Mouse (Mus musculus) lung, postnatal 0 days (tissue): ENCODE data around the gene Rcor1. TPM values are rescaled to one million over a fixed set of nuclear protein-coding genes. Genes with fewer than 3 reads are reported as not detected.

Experiments used
- ATAC-seq: fragments of 200-750 bp; cut with Nextera tagmentation; 2 replicates; pipeline ENCODE4 v1.8.0; 2017; ENCODE audit warnings: moderate library complexity
- DNase-seq: peaks from one replicate; pipeline ENCODE4 v3.0.0-alpha.2; 2016; ENCODE audit warnings: low spot score
- H3K27ac ChIP-seq: fragments of 300-500 bp; sonication (generic); 2 replicates; pipeline ENCODE4 v1.5.1; 2014; ENCODE audit warnings: antibody characterized with exemption, mild to moderate bottlenecking, low read length, mixed read lengths
- H3K27me3 ChIP-seq: fragments of 300-500 bp; sonication (generic); replicated peaks from 2 replicates; pipeline ENCODE4 v1.6.1; 2014; ENCODE audit warnings: low read length, mixed read lengths; ENCODE audit not compliant: insufficient read depth
- H3K36me3 ChIP-seq: fragments of 300-500 bp; sonication (generic); 2 replicates; pipeline ENCODE4 v1.6.1; 2014; ENCODE audit warnings: low read length, mixed read lengths; ENCODE audit not compliant: insufficient read depth
- H3K4me1 ChIP-seq: fragments of 300-500 bp; sonication (generic); 2 replicates; pipeline ENCODE4 v1.6.1; 2014; ENCODE audit warnings: antibody characterized with exemption, low read depth, low read length, mixed read lengths; ENCODE audit not compliant: insufficient read depth
- H3K4me2 ChIP-seq: fragments of 300-500 bp; sonication (generic); replicated peaks from 2 replicates; pipeline ENCODE4 v1.6.1; 2014; ENCODE audit warnings: low read depth, mild to moderate bottlenecking, low read length, moderate library complexity, mixed read lengths
- H3K4me3 ChIP-seq: fragments of 300-500 bp; sonication (generic); 2 replicates; pipeline ENCODE4 v1.5.1; 2014; ENCODE audit warnings: low read depth, low read length
- H3K9ac ChIP-seq: fragments of 300-500 bp; sonication (generic); replicated peaks from 2 replicates; pipeline ENCODE4 v1.6.1; 2014; ENCODE audit warnings: low read depth, mild to moderate bottlenecking
- H3K9me3 ChIP-seq: fragments of 300-500 bp; sonication (generic); 2 replicates; pipeline ENCODE4 v1.6.1; 2016; ENCODE audit warnings: low read length, mixed read lengths
- CTCF ChIP-seq: IDR thresholded peaks from 2 replicates; pipeline ENCODE4 v1.5.1; 2016; ENCODE audit warnings: antibody characterized with exemption, mild to moderate bottlenecking
- EP300 ChIP-seq: IDR thresholded peaks from 2 replicates; pipeline ENCODE4 v1.6.1; 2016; ENCODE audit warnings: antibody characterized with exemption, mild to moderate bottlenecking, control low read depth
- WGBS: fragments of 180-500 bp; shearing (Covaris S2); extraction: QIAGEN DNeasy Blood & Tissue Kit; methylation state at CpG from one replicate; pipeline ENCODE4 v1.1.7; 2014; 5-methylcytosine and 5-hydroxymethylcytosine counted together
- polyA plus RNA-seq: library from polyadenylated mRNA; unstranded; fragments of >200 nt; fragmentation: Nextera tagmentation; extraction: Ambion mirVana; gene quantifications from 2 replicates; pipeline ENCODE4 v1.2.1, GENCODE M21; 2015

Rcor1 gene
- polyA plus RNA-seq, 1 experiment from 2014 or later, result 6.7 TPM

DNA sequence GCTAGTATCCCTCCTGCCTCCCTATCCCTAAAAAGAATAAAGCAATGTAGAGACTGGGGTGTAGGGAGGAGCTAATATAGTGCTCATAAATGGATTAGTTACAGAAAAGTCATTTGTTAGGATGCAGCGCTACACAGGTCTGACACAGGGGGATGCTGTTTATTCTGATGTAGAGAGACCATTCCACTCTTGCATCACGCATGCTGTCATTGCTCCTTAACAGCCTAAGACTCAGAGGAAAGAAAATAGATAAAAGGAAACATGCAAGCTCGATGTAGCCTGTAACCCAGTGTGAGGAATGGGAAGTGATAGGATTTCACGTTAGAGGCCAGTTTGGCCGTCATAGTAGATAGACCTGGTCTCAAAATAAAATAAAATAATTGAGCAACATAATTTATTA lies 31.9 kb downstream of the Rcor1 start:
- Histone ChIP-seq H3K9me3 (no peaks in the 10 kb centered on the region), H3K9ac (no peak overlapping the region), H3K4me2 (no peak overlapping the region), H3K27me3 (no peaks in the 10 kb centered on the region), H3K36me3 (no peaks in the 10 kb centered on the region), H3K27ac (no peak overlapping the region), H3K4me1 (no peaks in the 10 kb centered on the region), H3K4me3 (no peak overlapping the region)
- ATAC-seq (no peak), DNase-seq (no peak)
- no peak for TF ChIP-seq EP300
- WGBS, result 72% methylated on average over 5 of the region's 5 CpGs

DNA sequence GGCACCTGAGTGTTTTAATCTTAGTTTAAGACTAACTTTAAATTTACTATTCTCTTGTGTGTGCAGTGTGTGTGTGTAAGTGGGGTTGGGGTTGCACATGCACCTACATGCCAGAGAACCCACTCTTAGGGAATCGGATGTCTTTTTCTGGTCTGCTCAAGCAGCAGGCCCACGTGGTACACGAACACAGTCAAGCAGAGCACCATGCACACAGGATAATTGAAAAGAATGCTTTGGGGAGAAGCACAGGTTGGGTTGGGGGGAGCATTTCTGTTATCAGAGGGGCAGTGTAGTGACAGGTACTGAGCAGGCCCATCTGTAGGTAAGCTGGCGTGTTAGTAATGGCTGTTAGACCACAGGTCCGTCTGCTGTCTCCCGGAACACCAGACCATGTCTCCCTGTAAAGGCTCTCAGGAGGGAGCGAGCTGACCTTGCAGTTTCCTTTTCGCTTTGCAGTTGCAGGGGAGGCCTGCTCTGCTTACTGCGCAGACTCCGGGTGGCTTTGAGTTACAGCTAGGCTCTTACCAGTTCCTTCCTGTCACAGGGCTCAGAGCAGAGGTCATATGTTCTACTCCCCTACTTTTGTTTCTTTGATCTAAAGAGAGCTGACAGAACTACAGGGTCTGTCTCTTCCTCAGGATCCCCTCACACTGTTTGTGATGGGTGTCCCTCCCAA lies 32.5 kb downstream of the Rcor1 start:
- DNase-seq (peak; percentile 13), ATAC-seq (no peak)
- Histone ChIP-seq H3K9me3 (no peaks in the 10 kb centered on the region), H3K27me3 (no peaks in the 10 kb centered on the region), H3K4me3 (no peak overlapping the region), H3K36me3 (no peaks in the 10 kb centered on the region), H3K9ac (no peak overlapping the region), H3K4me1 (no peaks in the 10 kb centered on the region), H3K27ac (no peak overlapping the region), H3K4me2 (no peak overlapping the region)
- WGBS, result 66% methylated on average over 10 of the region's 10 CpGs
- TF ChIP-seq CTCF, result no peak

DNA sequence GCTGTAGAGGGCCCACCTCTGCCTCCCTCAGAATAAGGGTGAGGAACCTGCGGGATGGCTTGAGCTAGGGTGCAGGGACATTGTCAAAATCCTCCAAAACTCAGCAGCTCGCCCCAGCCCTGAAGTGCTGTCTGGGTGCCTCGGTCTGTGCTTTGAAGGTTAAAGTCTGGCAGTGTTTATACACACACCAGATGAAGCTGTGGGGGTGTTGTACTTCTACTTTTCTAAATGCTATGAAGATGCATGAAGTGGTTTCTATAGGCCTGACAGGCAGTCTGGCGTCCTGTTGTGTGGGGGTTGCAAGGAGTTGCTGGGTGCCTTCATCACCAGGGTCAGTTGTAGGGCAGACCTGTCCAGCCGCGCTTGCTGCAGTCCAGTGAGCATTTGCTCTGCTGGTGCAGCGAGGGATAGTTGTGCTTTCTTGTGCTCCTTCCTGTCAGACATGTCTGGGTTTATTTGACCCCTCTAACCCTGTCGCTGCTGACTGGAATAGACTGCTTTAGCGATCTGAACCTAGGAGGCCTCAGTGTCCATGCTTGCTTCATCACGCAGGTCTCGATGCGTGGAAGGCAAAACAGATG lies 37.3 kb downstream of the Rcor1 start:
- TF ChIP-seq EP300 (no peak), CTCF (no peak)
- DNase-seq (no peak), ATAC-seq (no peak)
- Histone ChIP-seq H3K36me3 (no peaks in the 10 kb centered on the region), H3K9me3 (no peaks in the 10 kb centered on the region), H3K27me3 (no peaks in the 10 kb centered on the region), H3K4me2 (no peak overlapping the region), H3K27ac (no peak overlapping the region), H3K9ac (no peak overlapping the region), H3K4me3 (no peak overlapping the region), H3K4me1 (no peaks in the 10 kb centered on the region)
- WGBS, result 52% methylated on average over 12 of the region's 12 CpGs

DNA sequence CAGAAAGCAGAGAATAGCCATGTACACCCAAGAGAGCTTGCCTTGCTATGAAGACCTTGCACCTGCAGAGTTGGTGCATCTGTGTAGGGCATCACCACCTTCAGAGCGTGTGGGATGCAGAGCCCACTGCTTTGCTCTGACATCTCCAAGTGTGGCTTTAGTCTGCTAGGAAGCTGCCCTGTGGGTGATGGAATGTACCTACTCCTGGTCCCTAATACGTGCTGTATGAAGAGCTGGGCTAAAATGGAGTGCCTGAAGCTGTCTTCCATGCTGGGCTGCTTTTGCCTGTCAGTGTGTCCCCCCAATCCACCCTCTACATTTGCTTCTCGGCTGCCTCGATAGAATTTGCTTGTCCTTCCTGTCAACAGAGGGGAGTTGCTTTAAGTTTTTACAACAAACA lies 46.4 kb downstream of the Rcor1 start:
- Histone ChIP-seq H3K27me3 (no peaks in the 10 kb centered on the region), H3K9ac (no peak overlapping the region), H3K4me3 (no peak overlapping the region), H3K36me3 (no peaks in the 10 kb centered on the region), H3K27ac (no peak overlapping the region), H3K4me2 (no peak overlapping the region), H3K9me3 (no peaks in the 10 kb centered on the region), H3K4me1 (no peaks in the 10 kb centered on the region; the same call in 1 of the 2 replicates)
- ATAC-seq (no peak), DNase-seq (no peak)
- TF ChIP-seq EP300 (no peak), CTCF (no peak)
- 72% methylated on average over 4 of the region's 4 CpGs for WGBS

DNA sequence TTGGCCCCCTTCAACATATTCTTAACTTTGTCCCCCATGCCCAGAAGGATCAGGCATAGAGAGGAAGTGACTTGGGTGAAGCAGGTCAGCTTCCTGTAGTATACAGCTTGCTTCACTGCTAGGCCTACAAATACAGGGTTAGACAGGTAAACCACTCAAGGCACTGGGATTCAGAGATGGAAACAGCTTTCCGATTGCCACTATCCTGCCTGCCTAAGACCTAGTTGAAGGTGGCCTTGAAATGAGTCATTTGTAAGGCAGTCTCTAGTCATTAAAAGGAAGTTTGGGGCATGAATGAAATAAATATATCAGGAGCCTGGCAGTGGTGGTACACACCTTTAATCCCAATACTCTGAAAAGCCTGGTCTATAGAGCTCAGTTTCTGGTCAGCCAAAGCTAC lies 47.9 kb downstream of the Rcor1 start:
- Histone ChIP-seq H3K27ac (no peak overlapping the region), H3K4me1 (no peaks in the 10 kb centered on the region; the same call in 1 of the 2 replicates), H3K4me3 (no peak overlapping the region), H3K4me2 (no peak overlapping the region), H3K27me3 (no peaks in the 10 kb centered on the region), H3K9me3 (no peaks in the 10 kb centered on the region), H3K36me3 (no peaks in the 10 kb centered on the region), H3K9ac (no peak overlapping the region)
- no peak for DNase-seq
- TF ChIP-seq CTCF (no peak), EP300 (no peak)
- no peak for ATAC-seq
- 87% methylated on average over 1 of the region's 1 CpGs for WGBS

- DNase-seq (peak; percentile 83), ATAC-seq (peak; percentile 49; the same call in 1 of the 2 replicates)
- Histone ChIP-seq H3K36me3 (no peaks in the 10 kb centered on the region), H3K4me1 (no peaks in the 10 kb centered on the region; the same call in 1 of the 2 replicates), H3K4me3 (no peak overlapping the region), H3K9me3 (no peaks in the 10 kb centered on the region), H3K9ac (no peak overlapping the region), H3K27ac (no peak overlapping the region), H3K27me3 (no peaks in the 10 kb centered on the region), H3K4me2 (no peak overlapping the region)
- peak; percentile 87 for TF ChIP-seq CTCF
- no peak for TF ChIP-seq EP300
- 23% methylated on average over 5 of the region's 5 CpGs for WGBS
Measured at GRCm38 (mm10) chr12:111088186-111088585, 49.0 kb downstream of the Rcor1 start.
